Mouse (Mus musculus): ENCODE measurements around the gene Syce2. TPM values are rescaled to one million over a fixed set of nuclear protein-coding genes. Genes with fewer than 3 reads are reported as not detected.

Gene Syce2
- polyA plus RNA-seq (2017; shearing (Covaris generic)) = 7.7 TPM

DNA sequence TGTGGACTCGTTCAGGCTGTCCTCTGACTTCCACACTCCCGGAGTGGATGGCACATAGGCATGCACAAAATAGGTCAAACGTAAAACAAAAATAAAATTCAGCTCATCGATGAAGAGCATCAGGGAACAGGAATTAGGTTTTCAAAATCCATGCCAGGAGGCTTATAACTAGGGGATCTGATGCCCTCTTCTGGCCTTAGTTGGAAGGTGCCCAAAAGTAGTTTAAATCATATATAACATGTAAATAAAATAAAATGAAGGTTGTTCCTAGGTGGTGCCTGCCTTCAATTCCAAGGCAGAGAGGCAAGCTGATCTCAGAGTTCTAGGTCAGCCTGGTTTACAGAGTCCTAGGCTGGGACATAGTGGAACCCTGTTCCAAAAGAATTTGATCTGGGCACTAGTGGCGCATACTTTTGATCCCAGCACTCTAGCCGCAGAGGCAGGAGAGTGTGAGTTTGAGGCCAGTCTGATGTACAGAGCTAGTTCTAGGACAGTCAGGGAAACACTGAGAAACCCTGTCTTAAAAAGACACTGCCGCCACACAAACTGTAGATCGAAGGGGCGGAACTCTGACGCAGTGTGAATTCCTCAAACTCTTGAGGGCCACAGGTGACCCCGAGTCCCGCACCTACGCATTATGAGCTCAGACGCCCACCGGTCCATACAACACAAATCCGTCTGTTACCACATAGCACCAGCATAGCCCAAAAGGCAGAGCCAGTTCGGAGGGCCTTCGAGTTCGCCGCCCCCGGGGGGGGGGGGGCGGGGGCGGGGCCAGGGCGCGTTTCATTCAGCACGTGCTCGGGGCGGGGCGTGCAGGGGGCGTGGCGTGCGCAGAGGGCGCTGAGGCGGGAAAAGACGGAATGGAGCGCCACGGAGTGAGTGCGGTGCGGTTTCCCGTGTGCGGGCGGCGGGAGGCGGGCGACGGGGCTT, at the start of gene Syce2:
TSS of gene Syce2 (plus strand) at position 736 of the 933 bp plus-strand sequence.

DNA sequence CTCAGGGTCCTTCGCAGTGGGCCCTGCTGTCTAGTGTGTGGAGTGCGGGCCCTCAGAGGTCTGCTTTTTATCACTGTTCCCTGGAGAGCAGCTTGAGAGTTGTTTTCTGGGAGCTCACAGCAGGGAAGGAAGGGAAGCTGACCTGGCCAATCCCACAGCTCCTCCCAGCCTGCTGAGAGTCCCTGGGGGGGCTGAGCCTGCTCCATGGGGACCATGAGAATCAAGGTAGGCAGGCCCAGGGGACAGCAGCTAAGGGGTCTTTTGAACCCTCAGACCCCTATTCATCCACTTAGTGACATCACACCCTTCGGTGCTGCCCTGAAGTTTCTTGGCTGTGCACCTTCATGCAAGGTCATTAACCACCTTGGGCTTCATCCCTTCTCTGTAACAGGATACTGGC, 49.2 kb upstream of the Syce2 start, which contains the start of gene Dand5:
TSS of gene Dand5 (minus strand) at position 101 of the 400 bp plus-strand sequence.

DNA sequence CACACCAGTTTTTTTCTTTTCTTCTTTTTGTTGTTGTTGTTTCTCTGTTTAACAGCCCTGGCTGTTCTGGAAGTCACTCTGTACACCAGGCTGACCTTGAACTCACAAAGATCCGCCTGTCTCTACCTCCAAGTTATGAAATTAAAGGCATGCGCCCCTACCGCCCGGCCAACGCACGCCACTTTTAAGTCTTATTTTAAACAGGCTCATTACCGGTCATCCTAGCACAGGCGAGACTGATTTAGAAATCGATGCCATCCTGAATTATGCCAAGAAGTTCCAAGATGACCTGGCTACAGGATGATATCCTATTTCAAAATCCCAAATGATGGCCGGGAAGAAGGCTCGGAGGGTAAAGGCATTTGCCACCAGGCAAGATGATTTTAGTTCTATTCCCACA, 40.4 kb upstream of the Syce2 start, which contains the start of gene Gadd45gip1:
TSS of gene Gadd45gip1 (plus strand) at position 33 of the 400 bp plus-strand sequence.

DNA sequence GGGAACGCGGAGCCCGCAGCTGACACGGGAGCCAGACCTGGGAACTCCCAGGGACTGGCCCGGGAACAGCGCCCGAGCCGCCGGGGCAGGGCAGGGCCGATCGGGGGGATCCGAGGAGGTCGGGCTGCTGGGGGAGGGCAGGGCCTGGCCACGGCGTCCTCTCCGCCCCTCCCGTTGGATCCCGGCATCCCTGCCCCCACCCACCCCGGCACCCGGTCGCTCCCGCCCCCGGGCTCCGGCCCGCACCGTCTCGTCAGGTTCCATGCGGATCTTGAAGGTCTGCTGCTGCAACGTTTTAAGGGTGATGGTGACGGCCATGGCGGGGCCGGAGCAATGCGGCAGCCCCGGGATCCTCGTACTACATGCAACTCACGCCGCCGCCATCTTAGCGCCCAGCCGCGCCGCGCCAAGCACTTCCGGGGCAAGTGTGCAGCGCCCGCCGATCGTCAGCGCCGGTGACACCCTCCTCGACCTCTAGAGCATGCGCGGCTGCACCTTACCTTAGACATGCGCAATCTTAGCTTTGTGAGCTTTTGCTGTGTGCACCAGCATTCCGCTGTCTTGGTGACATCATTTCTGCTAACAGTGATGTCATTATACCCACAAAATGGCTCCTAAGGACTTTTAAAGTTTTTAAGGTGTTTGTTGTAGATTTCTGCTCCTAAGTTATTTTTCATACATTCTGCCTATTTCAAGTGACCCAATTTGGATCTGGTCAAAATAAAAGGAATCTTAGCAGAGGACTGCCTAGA, 31.5 kb upstream of the Syce2 start, which contains the start of gene Rad23a:
TSS of gene Rad23a (minus strand) at position 418 of the 752 bp plus-strand sequence.

DNA sequence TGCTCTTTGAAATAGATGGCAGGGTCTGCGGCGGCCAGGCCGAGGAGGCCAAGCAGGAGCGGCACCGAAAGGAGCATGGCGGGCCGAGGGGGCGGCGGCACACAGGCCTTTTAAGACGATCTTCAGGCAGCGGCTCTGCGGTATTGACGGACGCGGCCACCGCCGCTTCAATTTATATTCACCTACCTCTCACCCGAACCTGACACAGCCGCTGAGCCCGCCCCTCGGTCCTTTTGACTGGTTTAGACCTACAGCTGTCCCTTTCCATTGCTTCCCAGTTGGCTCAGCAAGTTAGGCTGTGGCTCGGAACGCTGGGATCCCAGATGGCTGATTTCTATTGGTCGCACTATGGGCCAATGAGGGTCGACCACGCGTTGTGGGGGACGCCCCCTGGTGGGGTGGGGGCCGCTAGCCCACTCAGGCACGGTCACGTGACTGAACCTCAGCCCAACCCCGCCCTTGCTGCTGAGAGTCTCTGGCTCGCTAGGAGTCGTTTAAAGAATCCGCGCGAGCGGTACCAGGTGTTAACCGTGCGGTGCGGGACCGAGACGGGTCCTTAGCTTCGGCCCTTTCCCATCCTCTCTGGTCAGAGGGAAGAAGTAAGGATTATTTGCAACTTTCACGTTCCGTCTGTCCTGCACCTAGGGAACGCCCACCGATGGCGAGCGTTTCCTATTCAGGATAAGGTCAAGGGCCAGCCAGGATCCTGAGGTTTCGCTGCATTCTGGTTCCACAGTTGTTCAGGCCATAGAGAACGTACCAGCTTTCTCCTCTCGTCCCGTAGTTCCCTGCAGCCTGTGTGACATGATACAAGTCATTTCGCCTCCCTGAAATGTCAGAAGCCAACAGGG, 25.0 kb upstream of the Syce2 start, which contains the start of gene Calr:
TSS of gene Calr (minus strand) at position 213 of the 851 bp plus-strand sequence.

DNA sequence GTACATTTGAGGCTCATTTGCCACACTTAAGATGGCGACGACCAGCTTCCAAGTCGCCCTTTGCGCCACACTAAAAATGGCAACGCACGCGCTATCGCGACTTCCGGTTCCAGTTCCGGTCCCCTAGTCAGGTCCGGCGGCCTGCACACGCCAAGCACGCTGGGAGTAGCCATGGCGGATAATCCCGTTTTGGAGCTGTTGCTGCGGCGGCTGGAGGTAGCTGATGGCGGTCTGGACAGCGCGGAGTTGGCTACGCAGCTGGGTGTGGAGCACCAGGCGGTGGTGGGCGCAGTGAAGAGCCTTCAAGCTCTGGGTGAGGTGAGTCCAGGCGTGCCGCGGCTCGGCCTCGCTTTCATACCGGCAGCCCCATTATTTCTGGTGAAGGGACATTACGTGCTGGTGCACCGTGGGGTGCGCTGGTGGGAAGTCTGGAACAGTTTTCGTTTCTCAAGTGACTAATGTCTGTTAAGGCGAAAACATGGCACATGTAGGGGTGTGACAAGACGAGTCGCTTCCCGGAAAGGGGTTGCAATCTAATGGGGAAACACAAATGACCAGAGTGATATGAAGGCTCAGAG, 15.0 kb upstream of the Syce2 start, which contains the start of gene Farsa:
TSS of gene Farsa (plus strand) at position 126 of the 578 bp plus-strand sequence.

DNA sequence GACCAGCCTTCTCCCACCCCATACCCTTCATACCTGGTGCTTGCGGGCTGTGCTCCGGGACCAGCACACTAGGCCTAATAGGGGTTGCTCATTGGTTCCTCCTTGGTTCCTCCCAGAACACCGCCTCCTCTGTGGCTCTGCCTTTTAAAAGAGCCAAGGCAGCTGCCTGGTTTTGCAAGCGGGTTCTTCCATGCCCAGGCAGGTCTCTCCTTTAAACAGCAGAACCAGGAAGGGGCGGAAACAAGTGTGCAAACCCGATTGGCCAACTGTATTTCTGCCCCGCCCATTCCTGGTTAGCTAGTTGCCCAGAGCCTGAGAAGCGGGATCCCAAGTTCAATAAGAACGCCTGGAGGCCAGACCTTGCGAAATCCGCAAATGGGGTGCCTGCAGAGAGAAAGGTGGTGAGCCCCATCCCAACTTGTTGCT, 21.8 kb downstream of the Syce2 start, which contains the start of gene Gcdh:
TSS of gene Gcdh (minus strand) at position 213 of the 426 bp plus-strand sequence.

DNA sequence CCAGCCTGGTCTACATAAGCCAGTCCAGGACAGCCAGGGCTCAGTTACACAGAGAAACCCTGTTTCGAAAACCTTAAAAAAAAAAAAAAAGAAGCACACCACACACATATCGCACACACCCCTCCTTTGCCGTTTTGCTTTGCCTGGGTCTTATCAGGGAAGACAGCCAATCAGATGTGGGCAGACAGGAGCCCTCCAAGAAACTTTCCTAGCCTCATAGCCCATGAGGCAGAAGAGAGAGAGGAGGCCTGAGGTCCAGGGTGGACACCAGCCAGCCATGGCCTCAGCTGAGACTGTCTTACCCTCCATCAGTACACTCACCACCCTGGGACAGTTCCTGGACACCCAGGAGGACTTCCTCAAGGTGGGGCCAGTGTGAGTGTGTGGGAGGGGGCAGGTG, 29.8 kb downstream of the Syce2 start, which contains the start of gene Klf1:
TSS of gene Klf1 (plus strand) at position 177 of the 400 bp plus-strand sequence.

DNA sequence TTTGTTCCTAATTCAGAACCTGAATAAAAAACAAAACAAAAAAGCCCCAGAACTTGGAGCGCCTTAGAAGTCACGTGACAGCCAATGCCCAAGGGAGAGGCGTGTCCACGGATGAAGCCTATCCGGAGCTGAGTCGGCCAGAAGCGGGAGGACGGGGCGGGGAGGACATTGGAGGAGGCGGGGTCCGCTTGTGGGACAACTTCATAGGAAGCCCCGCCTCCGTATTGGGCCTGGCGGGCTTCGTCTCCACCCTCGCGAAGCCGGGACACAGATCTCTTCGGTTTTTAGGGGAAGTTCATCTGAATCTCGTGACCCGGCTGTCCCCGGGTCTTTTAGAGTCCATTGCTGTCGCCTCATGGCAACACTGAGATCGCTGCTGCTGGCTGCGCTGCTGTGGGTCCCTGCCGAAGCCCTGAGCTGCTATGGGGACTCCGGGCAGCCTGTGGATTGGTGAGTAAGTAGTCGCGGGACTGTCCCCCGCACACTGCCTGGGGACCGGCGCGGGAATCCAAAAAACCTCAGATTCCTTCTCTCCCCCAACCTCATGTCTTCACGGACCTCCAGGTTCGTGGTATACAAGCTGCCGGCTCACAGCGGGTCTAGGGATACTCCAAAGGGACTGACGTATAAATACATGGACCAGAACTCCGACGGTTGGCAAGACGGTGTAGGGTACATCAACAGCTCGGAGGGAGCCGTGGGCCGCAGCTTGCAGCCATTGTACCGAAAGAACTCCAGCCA, 36.7 kb downstream of the Syce2 start, which contains the start of gene Dnase2a:
TSS of gene Dnase2a (plus strand) at position 140 of the 741 bp plus-strand sequence.

DNA sequence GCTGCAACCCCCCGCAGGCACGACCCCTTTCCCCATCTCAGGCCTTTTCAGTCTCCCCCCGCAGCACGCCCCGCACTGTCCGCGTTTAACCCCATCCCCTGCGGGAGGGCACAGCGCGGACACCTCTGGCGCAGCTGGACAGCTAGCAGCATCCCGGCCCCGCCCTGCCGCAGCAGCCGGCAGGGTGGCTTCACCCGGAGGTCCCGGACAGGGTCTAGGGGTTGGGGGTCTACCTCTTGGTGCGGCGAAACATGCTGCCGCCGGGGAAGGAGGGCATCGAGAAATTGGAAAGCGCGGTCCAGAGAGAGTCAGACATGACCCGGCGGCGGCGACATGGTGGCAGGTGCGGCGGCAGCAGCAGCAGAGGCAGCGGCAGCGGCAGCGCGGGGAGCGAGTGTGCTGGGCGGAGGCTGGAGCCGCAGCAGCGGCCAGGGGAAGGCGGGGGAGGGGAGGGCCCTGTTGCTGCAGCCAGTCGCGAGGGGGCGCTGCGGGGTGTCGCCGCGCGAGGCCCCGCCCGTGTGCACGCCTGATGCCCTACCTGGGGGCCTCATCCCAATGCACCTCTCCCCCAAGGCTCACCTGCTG, 65.1 kb downstream of the Syce2 start, which contains the start of gene Mast1:
TSS of gene Mast1 (minus strand) at position 398 of the 585 bp plus-strand sequence.

Other genes starting within 250 kb of the Syce2 start
- gene Ier2, start 209.3 kb upstream of the Syce2 start, polyA plus RNA-seq (2017; shearing (Covaris generic)) = 142 TPM
- 62.5 TPM for gene Trmt1, start 185.8 kb upstream of the Syce2 start, polyA plus RNA-seq (2017; shearing (Covaris generic))
- gene Nacc1, start 184.2 kb upstream of the Syce2 start, polyA plus RNA-seq (2017; shearing (Covaris generic)) = 4.2 TPM
- 0.60 TPM for gene Lyl1, start 170.7 kb upstream of the Syce2 start, polyA plus RNA-seq (2017; shearing (Covaris generic))
- gene G430095P16Rik, start 149.1 kb upstream of the Syce2 start, polyA plus RNA-seq (2017; shearing (Covaris generic)) = 23.0 TPM
- 3.0 TPM for gene Nfix, start 71.8 kb upstream of the Syce2 start, polyA plus RNA-seq (2017; shearing (Covaris generic))
- gene Dand5, start 49.3 kb upstream of the Syce2 start, polyA plus RNA-seq (2017; shearing (Covaris generic)) = 6.8 TPM
- gene Gadd45gip1, start 40.6 kb upstream of the Syce2 start, polyA plus RNA-seq (2017; shearing (Covaris generic)) = 27.8 TPM
- gene Rad23a, start 31.4 kb upstream of the Syce2 start, polyA plus RNA-seq (2017; shearing (Covaris generic)) = 189 TPM
- 587 TPM for gene Calr, start 25.2 kb upstream of the Syce2 start, polyA plus RNA-seq (2017; shearing (Covaris generic))
- gene Farsa, start 15.1 kb upstream of the Syce2 start, polyA plus RNA-seq (2017; shearing (Covaris generic)) = 97.7 TPM
- 39.4 TPM for gene Gcdh, start 21.8 kb downstream of the Syce2 start, polyA plus RNA-seq (2017; shearing (Covaris generic))
- 1.1 TPM for gene Klf1, start 29.8 kb downstream of the Syce2 start, polyA plus RNA-seq (2017; shearing (Covaris generic))
- gene Dnase2a, start 36.4 kb downstream of the Syce2 start, polyA plus RNA-seq (2017; shearing (Covaris generic)) = 18.9 TPM
- gene Mast1, start 65.2 kb downstream of the Syce2 start, polyA plus RNA-seq (2017; shearing (Covaris generic)) = 1.1 TPM
- 0.31 TPM for gene Rtbdn, start 74.9 kb downstream of the Syce2 start, polyA plus RNA-seq (2017; shearing (Covaris generic))
- gene Gm49661, start 97.3 kb downstream of the Syce2 start, polyA plus RNA-seq (2017; shearing (Covaris generic)) = not detected
- gene Prdx2, start 97.5 kb downstream of the Syce2 start, polyA plus RNA-seq (2017; shearing (Covaris generic)) = 266 TPM
- 105 TPM for gene Rnaseh2a, start 97.7 kb downstream of the Syce2 start, polyA plus RNA-seq (2017; shearing (Covaris generic))
- gene Junb, start 106.6 kb downstream of the Syce2 start, polyA plus RNA-seq (2017; shearing (Covaris generic)) = 481 TPM
- 7.8 TPM for gene Hook2, start 118.5 kb downstream of the Syce2 start, polyA plus RNA-seq (2017; shearing (Covaris generic))
- gene Best2, start 142.4 kb downstream of the Syce2 start, polyA plus RNA-seq (2017; shearing (Covaris generic)) = not detected
- gene Asna1, start 153.2 kb downstream of the Syce2 start, polyA plus RNA-seq (2017; shearing (Covaris generic)) = 53.5 TPM
- gene Trir, start 154.7 kb downstream of the Syce2 start, polyA plus RNA-seq (2017; shearing (Covaris generic)) = 200 TPM
- gene Tnpo2, start 164.8 kb downstream of the Syce2 start, polyA plus RNA-seq (2017; shearing (Covaris generic)) = 45.8 TPM
- gene Fbxw9, start 187.9 kb downstream of the Syce2 start, polyA plus RNA-seq (2017; shearing (Covaris generic)) = 8.0 TPM
- gene Gm5741, start 195.9 kb downstream of the Syce2 start, polyA plus RNA-seq (2017; shearing (Covaris generic)) = 1.9 TPM
- gene Dhps, start 199.6 kb downstream of the Syce2 start, polyA plus RNA-seq (2017; shearing (Covaris generic)) = 78.8 TPM
- 185 TPM for gene Wdr83os, start 208.6 kb downstream of the Syce2 start, polyA plus RNA-seq (2017; shearing (Covaris generic))
- 41.4 TPM for gene Wdr83, start 209.2 kb downstream of the Syce2 start, polyA plus RNA-seq (2017; shearing (Covaris generic))
- gene Man2b1, start 211.2 kb downstream of the Syce2 start, polyA plus RNA-seq (2017; shearing (Covaris generic)) = 184 TPM

Measured in activated CD4-positive, CD25-positive, alpha-beta regulatory T cell, adult 9 weeks (primary cell).